Mouse (Mus musculus): ENCODE results near the gene Klhdc1. TPM values are rescaled to one million over a fixed set of nuclear protein-coding genes. Genes with fewer than 3 reads are reported as not detected.

The Klhdc1 gene
- 8.1 and 8.3 TPM in 2 replicates for polyA plus RNA-seq (2015; fragmentation: Nextera tagmentation; extraction: Ambion mirVana)

- no peak for TF ChIP-seq CTCF (IDR thresholded peaks at IDR 0.05; ENCODE audit: low read depth)
- no peaks in the 10 kb centered on the region for H3K36me3 ChIP-seq (ENCODE audit: control insufficient read depth, insufficient read depth)
- peak within 1 kb of the TSS; percentile 37 for H3K27ac ChIP-seq (ENCODE audit: low read depth, low read length)
- H3K9ac ChIP-seq (ENCODE audit: low read depth, low read length): peak within 1 kb of the TSS; percentile 77
- H3K4me3 ChIP-seq (ENCODE audit: low read depth, low read length): peak within 1 kb of the TSS; percentile 76
- ATAC-seq: no peak
- peak within 1 kb of the TSS; percentile 92 for H3K4me2 ChIP-seq (replicated peaks; ENCODE audit: low read depth)
- no peaks in the 10 kb centered on the region for H3K4me1 ChIP-seq (replicated peaks; ENCODE audit: control insufficient read depth, insufficient read depth, low read length)
- no peaks in the 10 kb centered on the region for H3K9me3 ChIP-seq (ENCODE audit: control insufficient read depth)
- H3K27me3 ChIP-seq (replicated peaks; ENCODE audit: control insufficient read depth, insufficient read depth, low read length): no peaks in the 10 kb centered on the region
- 75% methylated on average over 6 of the region's 6 CpGs for WGBS
Observed at GRCm38 (mm10) chr12:69240876-69241275, at the start of gene Klhdc1. Gene Klhdc1 (plus strand): TSS chr12:69241176.

DNA sequence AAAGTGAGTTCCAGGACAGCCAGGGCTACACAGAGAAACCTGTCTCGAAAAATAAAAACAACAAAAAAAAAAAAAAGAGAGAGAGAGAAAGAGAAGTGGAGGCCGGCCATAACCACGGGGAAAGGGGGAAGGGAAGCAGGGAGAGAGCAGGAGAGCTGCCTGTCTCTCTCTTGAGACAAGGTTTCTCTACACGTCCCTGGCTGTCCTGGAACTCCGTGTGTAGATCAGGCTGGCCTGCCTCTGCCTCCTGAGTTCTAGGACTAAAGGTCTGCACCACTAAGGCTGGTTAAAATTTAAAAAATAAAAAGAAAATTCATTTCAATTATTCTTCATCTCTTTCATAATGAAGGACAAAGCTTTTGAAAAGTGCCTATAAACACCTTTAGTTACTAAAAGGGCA is 49.6 kb upstream of the Klhdc1 start:
- ATAC-seq: no peak
- WGBS: 91% methylated on average over 5 of the region's 5 CpGs
- no peaks in the 10 kb centered on the region; the same call in 1 of the 2 replicates for H3K4me1 ChIP-seq (replicated peaks; ENCODE audit: control insufficient read depth, insufficient read depth, low read length)
- no peaks in the 10 kb centered on the region for H3K9me3 ChIP-seq (ENCODE audit: control insufficient read depth)
- no peak overlapping the region for H3K4me2 ChIP-seq (replicated peaks; ENCODE audit: low read depth)
- H3K9ac ChIP-seq (ENCODE audit: low read depth, low read length): no peak overlapping the region
- peaks cover 4% of the 10 kb centered on the region; the same call in 1 of the 2 replicates for H3K36me3 ChIP-seq (ENCODE audit: control insufficient read depth, insufficient read depth)
- TF ChIP-seq CTCF (IDR thresholded peaks at IDR 0.05; ENCODE audit: low read depth): no peak
- H3K4me3 ChIP-seq (ENCODE audit: low read depth, low read length): no peak overlapping the region
- no peak overlapping the region for H3K27ac ChIP-seq (ENCODE audit: low read depth, low read length)
- H3K27me3 ChIP-seq (replicated peaks; ENCODE audit: control insufficient read depth, insufficient read depth, low read length): no peaks in the 10 kb centered on the region

- ATAC-seq: no peak
- Histone ChIP-seq H3K9ac (ENCODE audit: low read depth, low read length) (no peak overlapping the region), H3K4me1 (replicated peaks; ENCODE audit: control insufficient read depth, insufficient read depth, low read length) (no peaks in the 10 kb centered on the region; the same call in 1 of the 2 replicates), H3K4me3 (ENCODE audit: low read depth, low read length) (no peak overlapping the region), H3K27ac (ENCODE audit: low read depth, low read length) (no peak overlapping the region), H3K36me3 (ENCODE audit: control insufficient read depth, insufficient read depth) (peaks cover 4% of the 10 kb centered on the region; the same call in 1 of the 2 replicates), H3K9me3 (ENCODE audit: control insufficient read depth) (no peaks in the 10 kb centered on the region), H3K27me3 (replicated peaks; ENCODE audit: control insufficient read depth, insufficient read depth, low read length) (no peaks in the 10 kb centered on the region), H3K4me2 (replicated peaks; ENCODE audit: low read depth) (no peak overlapping the region)
- TF ChIP-seq CTCF (IDR thresholded peaks at IDR 0.05; ENCODE audit: low read depth): no peak
- 90% methylated on average over 2 of the region's 2 CpGs for WGBS
Observed at GRCm38 (mm10) chr12:69192637-69193036, 48.3 kb upstream of the Klhdc1 start.

DNA sequence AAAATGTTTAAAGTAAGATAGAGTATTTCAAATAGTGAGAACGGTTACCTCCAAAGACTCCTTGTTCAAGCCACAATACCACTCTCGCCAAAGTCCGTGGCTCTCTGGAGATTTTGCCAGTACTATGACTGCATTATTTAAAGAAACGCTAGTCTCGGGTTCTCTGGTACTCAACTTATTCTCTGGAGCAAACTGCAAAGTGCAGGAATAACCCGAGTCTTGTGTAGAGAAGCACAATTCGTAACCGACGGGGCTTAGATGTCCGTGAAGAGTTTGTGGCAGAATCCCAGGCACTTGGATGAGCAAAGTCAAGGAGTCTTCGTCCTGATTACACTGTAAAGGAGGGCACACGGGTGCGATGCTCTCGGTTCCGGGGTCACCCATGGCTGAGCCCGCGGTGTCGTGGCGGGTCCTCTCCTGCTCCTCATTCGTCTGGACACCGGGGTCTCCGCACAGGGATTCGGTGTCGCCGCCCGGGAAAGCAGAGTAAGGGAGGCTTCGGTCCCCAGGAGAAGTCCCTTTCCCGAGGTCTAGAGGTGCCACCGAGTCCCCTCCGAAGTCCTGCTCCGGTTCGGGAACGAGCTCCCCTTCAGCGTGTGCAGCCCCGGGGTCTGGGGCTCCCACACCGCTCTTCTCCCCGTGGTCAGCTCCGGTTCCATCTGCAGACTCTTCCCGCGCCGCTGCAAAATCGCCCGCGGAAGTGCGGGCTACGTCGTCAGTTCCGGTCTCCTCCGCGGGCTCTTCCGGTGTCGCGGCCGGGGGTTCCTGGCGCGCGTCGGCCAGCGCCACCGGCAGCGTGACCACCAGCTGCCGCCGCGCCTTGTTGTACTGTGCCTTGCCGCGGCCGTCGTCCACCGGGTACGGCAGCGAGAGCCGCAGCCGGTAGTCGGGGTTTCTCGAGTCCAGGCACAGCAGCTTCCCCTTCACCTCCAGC is 44.3 kb upstream of the Klhdc1 start, which contains the start of gene Gm49383:
TSS of gene Gm49383 (minus strand) at position 661 of the 934 bp plus-strand sequence.
- TF ChIP-seq CTCF (IDR thresholded peaks at IDR 0.05; ENCODE audit: low read depth): no peak
- H3K36me3 ChIP-seq (ENCODE audit: control insufficient read depth, insufficient read depth): peaks cover 12% of the 10 kb centered on the region; the same call in 1 of the 2 replicates
- H3K27me3 ChIP-seq (replicated peaks; ENCODE audit: control insufficient read depth, insufficient read depth, low read length): no peaks in the 10 kb centered on the region
- H3K9me3 ChIP-seq (ENCODE audit: control insufficient read depth): no peaks in the 10 kb centered on the region
- WGBS: under 1% methylated on average over 75 of the region's 75 CpGs
- H3K27ac ChIP-seq (ENCODE audit: low read depth, low read length): peak within 1 kb of the TSS; percentile 89
- H3K4me2 ChIP-seq (replicated peaks; ENCODE audit: low read depth): peak within 1 kb of the TSS; percentile 93
- peak within 1 kb of the TSS; percentile 83 for H3K9ac ChIP-seq (ENCODE audit: low read depth, low read length)
- peak; percentile 59 for ATAC-seq
- H3K4me1 ChIP-seq (replicated peaks; ENCODE audit: control insufficient read depth, insufficient read depth, low read length): no peaks in the 10 kb centered on the region; the same call in 1 of the 2 replicates
- peak within 1 kb of the TSS; percentile 96 for H3K4me3 ChIP-seq (ENCODE audit: low read depth, low read length)

- Histone ChIP-seq H3K4me2 (replicated peaks; ENCODE audit: low read depth) (peak overlapping the region; percentile 93), H3K9ac (ENCODE audit: low read depth, low read length) (peak overlapping the region; percentile 83), H3K9me3 (ENCODE audit: control insufficient read depth) (no peaks in the 10 kb centered on the region), H3K4me3 (ENCODE audit: low read depth, low read length) (peak overlapping the region; percentile 96), H3K36me3 (ENCODE audit: control insufficient read depth, insufficient read depth) (peaks cover 15% of the 10 kb centered on the region; the same call in 1 of the 2 replicates), H3K27me3 (replicated peaks; ENCODE audit: control insufficient read depth, insufficient read depth, low read length) (no peaks in the 10 kb centered on the region), H3K27ac (ENCODE audit: low read depth, low read length) (peak overlapping the region; percentile 89), H3K4me1 (replicated peaks; ENCODE audit: control insufficient read depth, insufficient read depth, low read length) (no peaks in the 10 kb centered on the region; the same call in 1 of the 2 replicates)
- under 1% methylated on average over 94 of the region's 94 CpGs for WGBS
- ATAC-seq: peak; percentile 77
- TF ChIP-seq CTCF (IDR thresholded peaks at IDR 0.05; ENCODE audit: low read depth): peak; percentile 21; the same call in 1 of the 2 replicates
Observed at GRCm38 (mm10) chr12:69197378-69198163, 43.4 kb upstream of the Klhdc1 start.

All from intestine, postnatal 0 days (tissue).